Mouse (Mus musculus): ENCODE results near the gene Mb.

GRCm38 (mm10) chr15:77037278-77038161 is 12.9 kb downstream of the Mb start:
- no peak for TF ChIP-seq CTCF (IDR thresholded peaks at IDR 0.05; ENCODE audit: borderline replicate concordance, insufficient read depth, low read depth, low read length)
- no peak for TF ChIP-seq POLR2A (IDR thresholded peaks at IDR 0.05; ENCODE audit: borderline replicate concordance, insufficient read depth, low read length)
